ENCODE assay signal across 8 mouse cellular contexts in genomic region chr1:64791826-64792225, GRCm38 (mm10). TPM values are rescaled to one million over a fixed set of nuclear protein-coding genes. Genes with fewer than 3 reads are reported as not detected.
DNase-seq lines count a peak whose midpoint lies in the region; ATAC-seq and TF ChIP-seq lines count a peak whose summit lies in the region.

No protein-coding gene starts in this region.

- no peak overlapping the region for H3K4me2 ChIP-seq in limb, embryonic 12.5 days
- H3K4me2 ChIP-seq in forebrain, embryonic 14.5 days (ENCODE audit: low read length): no peak overlapping the region
- H3K4me2 ChIP-seq in heart, embryonic 14.5 days (ENCODE audit: low read length): peak overlapping the region; percentile 39
- no peak overlapping the region for H3K4me2 ChIP-seq in midbrain, embryonic 15.5 days

- H3K36me3 ChIP-seq in limb, embryonic 12.5 days: peaks cover 7% of the 10 kb centered on the region
- no peaks in the 10 kb centered on the region; the same call in 1 of the 2 replicates for H3K36me3 ChIP-seq in limb, embryonic 10.5 days
- H3K36me3 ChIP-seq in forebrain, embryonic 14.5 days (ENCODE audit: control insufficient read depth, insufficient read depth, low read length): 0 out of 2 replicates have a peak, but pooled peaks cover 4% of the 10 kb centered on the region
- peaks cover 8% of the 10 kb centered on the region; the same call in 1 of the 2 replicates for H3K36me3 ChIP-seq in heart, embryonic 14.5 days (ENCODE audit: control insufficient read depth, insufficient read depth, low read length)
- H3K36me3 ChIP-seq in midbrain, embryonic 15.5 days (replicated peaks): no peaks in the 10 kb centered on the region

- 37% methylated on average over 6 of the region's 6 CpGs for WGBS in limb, embryonic 12.5 days
- 79% methylated on average over 6 of the region's 6 CpGs for WGBS in limb, embryonic 10.5 days
- 9% methylated on average over 6 of the region's 6 CpGs for WGBS in forebrain, embryonic 14.5 days
- 15% methylated on average over 6 of the region's 6 CpGs for WGBS in heart, embryonic 14.5 days
- WGBS in olfactory bulb, adult 2 months: 9% methylated on average over 6 of the region's 6 CpGs
- WGBS in midbrain, embryonic 15.5 days: 28% methylated on average over 6 of the region's 6 CpGs

- no peaks in the 10 kb centered on the region for H3K9me3 ChIP-seq in limb, embryonic 12.5 days
- no peaks in the 10 kb centered on the region for H3K9me3 ChIP-seq in limb, embryonic 10.5 days (replicated peaks)
- no peaks in the 10 kb centered on the region for H3K9me3 ChIP-seq in forebrain, embryonic 14.5 days (replicated peaks; ENCODE audit: control insufficient read depth, low read length)
- no peaks in the 10 kb centered on the region for H3K9me3 ChIP-seq in heart, embryonic 14.5 days (ENCODE audit: control insufficient read depth, low read length)
- no peaks in the 10 kb centered on the region for H3K9me3 ChIP-seq in midbrain, embryonic 15.5 days

- H3K4me1 ChIP-seq in limb, embryonic 12.5 days (replicated peaks): peaks cover 41% of the 10 kb centered on the region
- peaks cover 19% of the 10 kb centered on the region for H3K4me1 ChIP-seq in limb, embryonic 10.5 days
- H3K4me1 ChIP-seq in forebrain, embryonic 14.5 days (ENCODE audit: control insufficient read depth, insufficient read depth, low read length): peaks cover 9% of the 10 kb centered on the region; the same call in 1 of the 2 replicates
- peaks cover 37 to 57% of the 10 kb centered on the region in 2 experiments for H3K4me1 ChIP-seq in heart, embryonic 14.5 days (ENCODE audit: control insufficient read depth in 2 of 2, insufficient read depth in 2 of 2, low read length in 2 of 2)
- peaks cover 26% of the 10 kb centered on the region for H3K4me1 ChIP-seq in olfactory bulb, adult 2 months (ENCODE audit: control insufficient read depth, insufficient read depth, low read length)
- H3K4me1 ChIP-seq in midbrain, embryonic 15.5 days: peaks cover 4% of the 10 kb centered on the region

- TF ChIP-seq CTCF in olfactory bulb, adult 2 months (IDR thresholded peaks at IDR 0.05; ENCODE audit: insufficient read depth, low read depth, low read length): no peak

- peak overlapping the region; percentile 75 for H3K27ac ChIP-seq in limb, embryonic 12.5 days
- H3K27ac ChIP-seq in limb, embryonic 10.5 days: no peak overlapping the region
- peak overlapping the region; percentile 55; the same call in 1 of the 2 replicates for H3K27ac ChIP-seq in forebrain, embryonic 14.5 days (ENCODE audit: low read depth, low read length)
- peak overlapping the region; percentile 83 to 93 for H3K27ac ChIP-seq in heart, embryonic 14.5 days (replicated peaks in 1 of 2; ENCODE audit: control insufficient read depth in 1 of 2, insufficient read depth in 1 of 2, low read depth in 2 of 2, low read length in 2 of 2)
- peak overlapping the region; percentile 59 for H3K27ac ChIP-seq in olfactory bulb, adult 2 months (ENCODE audit: insufficient read depth, low read depth, low read length)
- H3K27ac ChIP-seq in midbrain, embryonic 15.5 days: no peak overlapping the region

- no peak overlapping the region for H3K4me3 ChIP-seq in limb, embryonic 12.5 days (replicated peaks)
- no peak overlapping the region for H3K4me3 ChIP-seq in limb, embryonic 10.5 days
- no peak overlapping the region for H3K4me3 ChIP-seq in forebrain, embryonic 14.5 days (ENCODE audit: low read depth, low read length)
- no peak overlapping the region for H3K4me3 ChIP-seq in heart, embryonic 14.5 days (ENCODE audit: control insufficient read depth in 1 of 2, insufficient read depth in 1 of 2, low read depth in 1 of 2, low read length in 2 of 2)
- no peak overlapping the region for H3K4me3 ChIP-seq in olfactory bulb, adult 2 months (ENCODE audit: insufficient read depth, low read depth, low read length)
- no peak overlapping the region for H3K4me3 ChIP-seq in midbrain, embryonic 15.5 days

- H3K27me3 ChIP-seq in limb, embryonic 12.5 days: no peaks in the 10 kb centered on the region
- no peaks in the 10 kb centered on the region for H3K27me3 ChIP-seq in limb, embryonic 10.5 days (ENCODE audit: low read depth, poor library complexity, severe bottlenecking)
- no peaks in the 10 kb centered on the region for H3K27me3 ChIP-seq in forebrain, embryonic 14.5 days (replicated peaks; ENCODE audit: control insufficient read depth, insufficient read depth, low read length)
- no peaks in the 10 kb centered on the region for H3K27me3 ChIP-seq in heart, embryonic 14.5 days (ENCODE audit: control insufficient read depth, insufficient read depth, low read length)
- H3K27me3 ChIP-seq in midbrain, embryonic 15.5 days (replicated peaks): no peaks in the 10 kb centered on the region

- H3K9ac ChIP-seq in limb, embryonic 12.5 days (replicated peaks): no peak overlapping the region
- peak overlapping the region; percentile 29; the same call in 1 of the 2 replicates for H3K9ac ChIP-seq in forebrain, embryonic 14.5 days (ENCODE audit: low read length)
- 0 out of 2 replicates have a peak overlapping the region, but pooled peaks have one; percentile 9 for H3K9ac ChIP-seq in heart, embryonic 14.5 days (ENCODE audit: low read length)
- H3K9ac ChIP-seq in midbrain, embryonic 15.5 days: no peak overlapping the region

- no peak for ATAC-seq in limb, embryonic 12.5 days (ENCODE audit: insufficient number of reproducible peaks, insufficient read depth, low FRiP score, low TSS enrichment, low read depth)
- ATAC-seq in forebrain, embryonic 14.5 days: peak; percentile 48
- ATAC-seq in heart, embryonic 14.5 days (ENCODE audit: insufficient number of reproducible peaks, insufficient read depth, low FRiP score, low read depth): peak; percentile 48
- ATAC-seq in midbrain, embryonic 15.5 days (replicated peaks): no peak

- no peak for DNase-seq in limb, embryonic 10.5 days (ENCODE audit: low spot score)
- DNase-seq in forebrain, embryonic 14.5 days (ENCODE audit: low spot score): peak; percentile 62
- peak; percentile 75 to 89 for DNase-seq in layer of hippocampus, adult 18-20 months (ENCODE audit: low spot score in 2 of 2)
- no peak for DNase-seq in spleen, adult 18-20 months

- TF ChIP-seq POLR2A in olfactory bulb, adult 2 months (IDR thresholded peaks at IDR 0.05; ENCODE audit: insufficient read depth, low read depth, low read length): no peak

RNA-seq across cellular contexts. Expression of gene Fzd5, which starts 54.3 kb away (rescaled TPM):
- 0.88 and 1.2 TPM in 2 replicates for polyA plus RNA-seq in limb, embryonic 12.5 days (2016; fragmentation: Nextera tagmentation; extraction: Ambion mirVana)
- polyA plus RNA-seq in limb, embryonic 10.5 days (2016; fragmentation: Nextera tagmentation; extraction: Ambion mirVana): 0.28 and 0.29 TPM in 2 replicates
- 0.88 and 0.91 TPM in 2 replicates for polyA plus RNA-seq in forebrain, embryonic 14.5 days (2014; fragmentation: Nextera tagmentation; extraction: Ambion mirVana)
- 1.6 and 1.7 TPM in 2 replicates for polyA plus RNA-seq in heart, embryonic 14.5 days (2014; fragmentation: Nextera tagmentation; extraction: Ambion mirVana)
- total RNA-seq in layer of hippocampus, adult 18-20 months (2021): 1 to 10 TPM; 1.0 to 1.3 TPM
- polyA plus RNA-seq in olfactory bulb, adult 2 months (2012; ENCODE audit: insufficient read depth, insufficient read length, low replicate concordance, missing spikeins): not detected in 2 replicates
- polyA plus RNA-seq in midbrain, embryonic 15.5 days (2015; fragmentation: Nextera tagmentation; extraction: Ambion mirVana): 0.45 and 0.50 TPM in 2 replicates

Comparison
In these comparisons a context has a peak if more than half of its experiments do, and no peak if none do; other contexts are left out.
1. H3K27ac ChIP-seq: peak in limb, embryonic 12.5 days (single experiment), forebrain, embryonic 14.5 days (single experiment), heart, embryonic 14.5 days (2 of 2) and olfactory bulb, adult 2 months (single experiment); none in limb, embryonic 10.5 days (single experiment) and midbrain, embryonic 15.5 days (single experiment).
2. ATAC-seq: peak in forebrain, embryonic 14.5 days (single experiment) and heart, embryonic 14.5 days (single experiment); none in limb, embryonic 12.5 days (single experiment) and midbrain, embryonic 15.5 days (single experiment).
3. H3K9ac ChIP-seq: peak in forebrain, embryonic 14.5 days (single experiment) and heart, embryonic 14.5 days (single experiment); none in limb, embryonic 12.5 days (single experiment) and midbrain, embryonic 15.5 days (single experiment).
4. DNase-seq: peak in forebrain, embryonic 14.5 days (single experiment) and layer of hippocampus, adult 18-20 months (2 of 2); none in limb, embryonic 10.5 days (single experiment) and spleen, adult 18-20 months (0 of 2).